Mouse (Mus musculus) c-Kit-positive CD71-positive TER-119-negative erythroid progenitor cells, embryonic 14.5 days (primary cell): ENCODE measurements around the gene Lims1.

Source experiments
- DNase-seq: peaks from one replicate; pipeline ENCODE4 v3.0.0-alpha.2; 2013; ENCODE audit warnings: low read depth

Gene Lims1

GRCm38 (mm10) chr10:58350600-58350999 is 27.3 kb downstream of the Lims1 start:
- DNase-seq: no peak

DNA sequence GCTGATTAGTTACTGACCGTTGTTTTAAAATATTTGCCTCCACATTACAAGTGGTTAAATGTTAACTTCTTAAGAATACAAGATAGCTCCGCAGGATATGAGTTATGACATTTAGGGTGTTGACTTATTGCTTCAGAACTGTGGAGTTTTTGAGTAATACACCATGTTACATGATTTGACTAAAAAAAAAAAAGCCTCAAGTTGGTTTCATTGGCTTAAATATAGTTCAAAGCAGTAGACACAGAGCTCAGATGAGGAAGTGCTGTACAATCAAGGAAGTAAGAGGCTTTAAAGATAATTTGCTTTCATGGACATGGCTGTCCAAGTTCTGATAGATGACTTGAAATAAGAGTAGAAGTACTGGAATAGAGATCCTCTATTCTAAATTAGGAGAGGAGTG is 28.4 kb downstream of the Lims1 start:
- no peak for DNase-seq

DNA sequence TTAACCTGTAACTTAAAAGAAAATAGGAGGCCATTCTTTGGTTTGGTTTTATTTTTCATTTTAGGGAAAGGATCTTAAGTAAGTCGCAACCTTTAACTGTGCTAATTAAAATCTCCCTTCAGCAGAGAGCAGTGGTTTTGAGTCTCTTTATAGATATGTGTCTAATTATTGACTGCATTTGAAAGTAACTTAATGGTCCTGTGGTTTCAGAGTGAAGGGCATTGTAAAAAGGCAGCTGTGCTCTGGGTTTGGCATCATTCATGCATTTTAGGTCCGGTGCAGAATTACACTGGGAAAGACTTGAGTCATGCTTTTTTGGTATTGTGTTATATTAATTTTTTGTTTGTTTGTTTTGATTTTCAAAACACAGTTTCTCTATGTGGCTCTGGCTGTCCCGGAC is 29.1 kb downstream of the Lims1 start:
- no peak for DNase-seq

- DNase-seq: no peak
These were observed 31.3 kb downstream of the Lims1 start for GRCm38 (mm10) chr10:58354561-58354960.

DNA sequence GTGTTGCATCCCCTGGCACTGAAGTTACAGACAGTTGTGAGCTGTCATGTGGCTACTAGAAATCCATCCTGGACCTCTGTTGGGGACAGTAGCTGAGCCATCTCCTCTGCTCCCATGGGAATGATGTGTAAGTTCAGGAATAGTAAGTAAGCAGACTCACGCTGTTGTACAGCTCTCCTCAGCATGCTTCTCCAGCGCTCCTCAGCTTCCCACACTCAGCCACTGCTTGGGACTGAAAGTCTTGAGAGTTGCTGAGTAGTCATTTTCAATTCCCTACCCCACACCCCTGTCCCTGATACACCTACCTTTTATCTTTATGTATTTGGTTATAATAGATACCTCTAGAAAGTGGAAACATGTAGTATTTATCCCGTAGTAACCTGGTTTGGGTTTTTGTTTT is 33.2 kb downstream of the Lims1 start:
- no peak for DNase-seq

- no peak for DNase-seq
These were observed 35.9 kb downstream of the Lims1 start for GRCm38 (mm10) chr10:58359123-58359522.

DNA sequence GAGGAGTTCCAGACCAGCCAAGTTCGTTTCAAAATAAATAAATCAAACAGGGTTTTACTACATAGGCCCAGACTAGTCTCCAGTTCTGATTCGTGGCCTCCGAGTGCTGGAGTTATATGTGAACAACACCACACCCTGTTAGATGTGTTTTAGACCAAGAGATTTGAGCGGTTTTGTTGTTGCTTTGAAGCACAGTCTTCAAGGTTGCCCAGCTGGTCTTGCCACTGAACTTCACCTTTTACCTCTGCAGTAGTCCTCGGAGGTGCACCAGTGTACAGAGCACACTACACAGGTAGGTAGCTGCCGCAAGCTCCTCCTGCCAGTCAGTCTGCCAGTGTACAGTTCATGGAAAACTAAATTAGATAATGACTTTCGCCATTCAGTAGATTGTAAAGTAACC is 36.7 kb downstream of the Lims1 start:
- DNase-seq: no peak

- no peak for DNase-seq
These were observed 39.5 kb downstream of the Lims1 start for GRCm38 (mm10) chr10:58362745-58363144.

DNA sequence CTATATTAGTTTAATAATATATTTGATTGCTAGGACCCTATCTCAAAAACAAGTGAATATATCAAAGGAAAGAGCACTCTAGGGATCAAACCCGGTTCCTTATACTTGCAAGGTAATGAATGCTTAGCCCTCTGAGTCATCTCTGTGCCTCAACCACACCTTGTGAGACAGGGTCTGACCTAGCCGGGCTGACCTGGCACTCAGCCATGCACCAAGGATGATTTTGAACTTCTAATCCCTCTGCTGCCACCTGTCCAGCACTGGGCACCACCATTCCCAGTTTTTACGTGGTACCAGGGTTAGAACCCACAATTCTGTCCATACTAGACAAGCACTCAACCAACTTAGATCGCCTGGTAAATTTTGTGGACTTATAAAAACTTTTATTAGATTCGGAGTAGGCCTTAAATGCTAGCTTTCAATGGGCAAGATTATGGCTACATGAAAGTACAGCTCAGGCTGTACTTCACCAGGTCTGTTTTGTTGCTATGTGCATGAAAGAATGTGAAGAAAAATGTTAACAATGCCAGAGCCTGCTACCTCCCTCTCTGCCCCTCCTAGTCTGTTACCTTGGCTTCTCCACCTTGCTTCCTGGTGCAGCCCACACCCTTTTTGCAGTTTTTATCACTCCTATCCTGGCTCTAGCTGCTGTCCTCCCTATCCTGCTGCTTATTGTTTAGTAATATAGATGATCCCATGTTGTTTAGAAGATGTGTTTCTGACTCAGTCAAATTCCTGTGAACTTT is 41.7 kb downstream of the Lims1 start:
- DNase-seq: no peak

GRCm38 (mm10) chr10:58368791-58369706 is 45.8 kb downstream of the Lims1 start:
- no peak for DNase-seq

DNA sequence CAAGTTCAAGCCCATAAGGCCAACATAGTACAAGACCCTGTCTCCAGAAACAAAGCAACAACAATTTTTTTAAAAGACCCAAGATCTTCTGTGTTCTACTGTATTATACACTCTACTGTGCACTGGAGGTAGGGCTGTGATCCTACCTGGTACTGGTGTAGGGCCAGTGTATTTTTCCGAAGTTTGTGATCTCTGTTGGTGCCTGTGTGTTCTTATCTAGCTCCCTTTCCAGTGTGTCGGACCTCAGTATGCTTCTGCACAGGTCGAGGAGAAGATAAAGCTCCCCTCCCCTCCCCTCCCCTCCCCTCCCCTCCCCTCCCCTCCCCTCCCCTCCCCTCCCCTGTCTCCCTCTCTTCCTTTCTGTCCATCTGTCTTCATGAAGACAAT is 46.4 kb downstream of the Lims1 start:
- no peak for DNase-seq

- DNase-seq: no peak
These were observed 46.9 kb downstream of the Lims1 start for GRCm38 (mm10) chr10:58370143-58370542.

DNA sequence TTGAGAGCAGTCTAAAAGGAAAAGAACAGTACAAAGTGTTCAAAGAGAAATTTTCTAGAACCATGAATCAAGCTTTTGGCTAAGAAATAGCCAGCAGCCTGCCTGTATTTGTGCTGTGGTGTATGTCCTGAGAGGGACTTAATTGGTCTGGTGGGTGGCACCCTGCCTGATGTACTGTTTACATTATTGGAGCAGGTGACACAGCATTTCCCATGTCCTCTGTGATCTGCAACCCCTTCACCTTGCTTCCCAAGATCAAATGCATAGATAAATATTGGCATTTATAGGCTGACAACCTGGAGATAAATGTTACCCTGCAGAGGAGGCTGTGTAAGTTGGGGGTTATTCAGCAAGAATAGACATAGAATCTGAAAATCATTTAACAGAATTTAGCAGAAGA is 47.3 kb downstream of the Lims1 start:
- DNase-seq: no peak

GRCm38 (mm10) chr10:58371279-58371842 is 48.1 kb downstream of the Lims1 start:
- no peak for DNase-seq

DNA sequence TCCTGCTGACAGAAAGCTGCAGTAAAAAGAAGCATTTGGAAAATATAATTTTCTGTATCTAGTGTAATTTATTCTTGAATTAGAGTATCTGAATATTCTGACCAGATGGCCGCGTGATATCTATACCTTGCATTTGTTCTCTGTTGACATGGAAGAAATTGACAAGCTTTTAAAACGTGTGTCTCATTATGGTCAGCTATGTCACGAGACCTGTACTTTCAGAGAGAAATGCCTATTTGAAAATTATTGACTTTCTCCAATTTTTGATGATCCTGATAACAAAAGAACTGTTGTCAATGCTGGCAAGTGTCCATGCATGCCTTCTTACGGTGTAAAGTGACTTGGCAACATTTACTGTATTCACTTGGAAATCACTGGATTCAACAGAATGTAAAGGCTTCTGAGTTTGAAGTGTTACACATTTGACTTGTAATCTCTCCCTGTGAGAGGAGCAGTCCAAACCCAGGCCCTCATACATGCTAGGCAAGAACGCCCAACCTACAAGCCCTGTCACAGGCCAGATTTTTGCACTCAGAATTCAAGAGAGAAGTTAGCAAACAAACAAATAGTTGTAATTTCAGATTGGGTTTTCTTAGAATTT is 49.3 kb downstream of the Lims1 start:
- no peak for DNase-seq

- DNase-seq: no peak
These were observed 50.6 kb downstream of the Lims1 start for GRCm38 (mm10) chr10:58373829-58374228.

- no peak for DNase-seq
These were observed 54.4 kb downstream of the Lims1 start for GRCm38 (mm10) chr10:58377592-58378197.

- no peak for DNase-seq
These were observed 55.1 kb downstream of the Lims1 start for GRCm38 (mm10) chr10:58378380-58378779.

- DNase-seq: no peak
These were observed 56.4 kb downstream of the Lims1 start for GRCm38 (mm10) chr10:58379699-58380098.

GRCm38 (mm10) chr10:58381904-58382303 is 58.6 kb downstream of the Lims1 start:
- no peak for DNase-seq

GRCm38 (mm10) chr10:58382621-58383101 is 59.4 kb downstream of the Lims1 start:
- no peak for DNase-seq

DNA sequence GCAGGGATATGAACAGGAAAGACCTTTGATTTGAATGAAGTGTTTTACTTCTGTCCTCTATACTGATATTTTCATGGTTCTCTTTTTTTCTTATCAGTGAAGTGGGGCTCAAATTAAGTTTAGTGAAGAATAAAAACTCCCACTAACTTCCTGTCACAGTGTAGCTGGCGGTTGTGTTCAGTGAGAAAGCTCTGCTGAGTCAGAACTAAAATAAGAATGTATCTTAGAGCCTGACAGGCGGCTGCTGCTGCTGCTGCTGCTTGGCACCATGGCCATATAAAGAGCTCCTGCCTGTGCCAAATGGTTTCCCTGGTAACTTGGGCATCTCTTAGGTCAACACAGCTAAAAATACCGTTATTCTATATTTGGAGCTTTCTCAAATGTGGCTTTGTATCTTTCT is 60.0 kb downstream of the Lims1 start:
- no peak for DNase-seq
